Mouse (Mus musculus): ENCODE results near the gene Add3. TPM values are rescaled to one million over a fixed set of nuclear protein-coding genes. Genes with fewer than 3 reads are reported as not detected.

Add3 gene
- polyA plus RNA-seq, 1 experiment from 2014 or later = 27.1 TPM

- Histone ChIP-seq H3K27ac (no peak overlapping the region), H3K4me3 (replicated peaks) (no peak overlapping the region), H3K27me3 (no peaks in the 10 kb centered on the region), H3K9ac (replicated peaks) (no peak overlapping the region), H3K9me3 (no peaks in the 10 kb centered on the region), H3K36me3 (no peaks in the 10 kb centered on the region), H3K4me1 (replicated peaks) (peaks cover 4% of the 10 kb centered on the region; the same call in 1 of the 2 replicates), H3K4me2 (replicated peaks) (no peak overlapping the region)
- 90% methylated on average over 5 of the region's 5 CpGs for WGBS
- ATAC-seq = no peak
Measured at GRCm38 (mm10) chr19:53188724-53189220, 48.5 kb downstream of the Add3 start.

- Histone ChIP-seq H3K27me3 (no peaks in the 10 kb centered on the region), H3K27ac (no peak overlapping the region), H3K4me2 (replicated peaks) (no peak overlapping the region), H3K4me1 (replicated peaks) (peaks cover 4% of the 10 kb centered on the region; the same call in 1 of the 2 replicates), H3K9me3 (no peaks in the 10 kb centered on the region), H3K4me3 (replicated peaks) (no peak overlapping the region), H3K36me3 (no peaks in the 10 kb centered on the region), H3K9ac (replicated peaks) (no peak overlapping the region)
- 93% methylated on average over 3 of the region's 3 CpGs for WGBS
- ATAC-seq = no peak
Measured at GRCm38 (mm10) chr19:53189736-53190135, 49.5 kb downstream of the Add3 start.

DNA sequence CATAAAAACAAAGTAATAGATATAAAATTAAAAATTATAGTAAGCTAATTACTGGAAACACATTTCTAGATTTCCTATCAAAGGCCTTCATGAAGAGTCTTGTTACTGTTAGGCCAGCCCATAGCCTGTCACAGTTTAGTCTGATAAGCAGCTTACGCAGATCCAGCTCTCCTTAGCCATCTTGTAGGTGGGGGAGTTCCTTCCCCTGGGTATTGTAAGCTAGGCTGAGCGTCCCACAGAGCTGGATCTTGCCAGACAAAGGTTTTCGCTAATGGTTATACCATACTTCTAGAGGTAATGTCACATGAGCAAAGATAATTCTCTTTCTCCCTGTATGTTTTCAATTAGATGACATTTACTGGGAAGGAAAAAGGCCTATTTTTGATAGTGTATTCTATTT is 50.0 kb downstream of the Add3 start:
- ATAC-seq = no peak
- Histone ChIP-seq H3K9me3 (no peaks in the 10 kb centered on the region), H3K4me2 (replicated peaks) (no peak overlapping the region), H3K36me3 (no peaks in the 10 kb centered on the region), H3K4me1 (replicated peaks) (peaks cover 4% of the 10 kb centered on the region; the same call in 1 of the 2 replicates), H3K27me3 (no peaks in the 10 kb centered on the region), H3K27ac (no peak overlapping the region), H3K9ac (replicated peaks) (no peak overlapping the region), H3K4me3 (replicated peaks) (no peak overlapping the region)
- WGBS = 62% methylated on average over 3 of the region's 3 CpGs

GRCm38 (mm10) chr19:53191867-53192487 is 51.7 kb downstream of the Add3 start:
- no peak overlapping the region for H3K4me3 ChIP-seq (replicated peaks)
- ATAC-seq = no peak

GRCm38 (mm10) chr19:53193190-53193589 is 52.9 kb downstream of the Add3 start:
- Histone ChIP-seq H3K27me3 (no peaks in the 10 kb centered on the region), H3K36me3 (no peaks in the 10 kb centered on the region), H3K4me2 (replicated peaks) (no peak overlapping the region), H3K4me1 (replicated peaks) (no peaks in the 10 kb centered on the region; the same call in 1 of the 2 replicates), H3K27ac (no peak overlapping the region), H3K4me3 (replicated peaks) (no peak overlapping the region), H3K9me3 (no peaks in the 10 kb centered on the region), H3K9ac (replicated peaks) (no peak overlapping the region)
- WGBS = 93% methylated on average over 2 of the region's 2 CpGs
- ATAC-seq = no peak

More at GRCm38 (mm10) chr19:53191867-53192487, 51.7 kb downstream of the Add3 start:
- peaks cover 4% of the 10 kb centered on the region; the same call in 1 of the 2 replicates for H3K4me1 ChIP-seq (replicated peaks)
- no peaks in the 10 kb centered on the region for H3K27me3 ChIP-seq
- no peak overlapping the region for H3K27ac ChIP-seq
- WGBS = 78% methylated on average over 6 of the region's 6 CpGs
- no peak overlapping the region for H3K9ac ChIP-seq (replicated peaks)
- H3K36me3 ChIP-seq = no peaks in the 10 kb centered on the region
- no peak overlapping the region for H3K4me2 ChIP-seq (replicated peaks)
- H3K9me3 ChIP-seq = no peaks in the 10 kb centered on the region

DNA sequence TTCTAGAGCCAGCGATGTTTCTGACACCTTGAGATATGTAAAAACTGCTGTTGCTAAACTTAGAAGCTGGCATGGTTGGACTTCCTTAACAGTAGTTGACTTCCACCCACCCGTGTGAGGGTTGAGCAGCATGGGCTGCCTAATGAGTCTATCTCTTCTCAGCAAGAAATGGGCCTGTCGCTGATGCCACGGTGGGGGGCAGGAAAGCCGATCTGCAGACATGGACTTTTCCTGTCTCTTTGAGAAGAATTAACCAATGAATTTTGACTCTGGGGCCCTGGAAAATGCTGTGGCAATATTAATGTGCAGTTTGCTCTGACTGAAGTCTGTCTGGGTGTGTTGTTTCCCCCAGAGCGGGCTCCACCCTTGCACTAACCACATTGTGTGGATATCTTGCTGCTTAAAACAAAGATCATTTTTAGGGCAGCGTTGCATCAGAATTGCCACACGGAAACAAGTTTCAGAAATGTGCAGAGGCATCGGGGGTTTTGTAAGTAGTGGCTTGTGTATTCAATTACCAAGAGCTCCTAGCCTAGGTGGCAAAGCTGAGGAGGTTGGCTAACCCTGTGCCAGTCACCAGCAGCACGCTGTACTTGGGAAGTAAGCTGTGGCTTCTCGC is 53.8 kb downstream of the Add3 start:
- H3K9ac ChIP-seq (replicated peaks) = no peak overlapping the region
- WGBS = 78% methylated on average over 11 of the region's 11 CpGs
- H3K9me3 ChIP-seq = no peaks in the 10 kb centered on the region
- H3K27me3 ChIP-seq = no peaks in the 10 kb centered on the region
- no peak overlapping the region for H3K4me3 ChIP-seq (replicated peaks)
- ATAC-seq = no peak
- no peaks in the 10 kb centered on the region for H3K36me3 ChIP-seq
- H3K4me1 ChIP-seq (replicated peaks) = no peaks in the 10 kb centered on the region; the same call in 1 of the 2 replicates
- H3K27ac ChIP-seq = no peak overlapping the region
- no peak overlapping the region for H3K4me2 ChIP-seq (replicated peaks)

DNA sequence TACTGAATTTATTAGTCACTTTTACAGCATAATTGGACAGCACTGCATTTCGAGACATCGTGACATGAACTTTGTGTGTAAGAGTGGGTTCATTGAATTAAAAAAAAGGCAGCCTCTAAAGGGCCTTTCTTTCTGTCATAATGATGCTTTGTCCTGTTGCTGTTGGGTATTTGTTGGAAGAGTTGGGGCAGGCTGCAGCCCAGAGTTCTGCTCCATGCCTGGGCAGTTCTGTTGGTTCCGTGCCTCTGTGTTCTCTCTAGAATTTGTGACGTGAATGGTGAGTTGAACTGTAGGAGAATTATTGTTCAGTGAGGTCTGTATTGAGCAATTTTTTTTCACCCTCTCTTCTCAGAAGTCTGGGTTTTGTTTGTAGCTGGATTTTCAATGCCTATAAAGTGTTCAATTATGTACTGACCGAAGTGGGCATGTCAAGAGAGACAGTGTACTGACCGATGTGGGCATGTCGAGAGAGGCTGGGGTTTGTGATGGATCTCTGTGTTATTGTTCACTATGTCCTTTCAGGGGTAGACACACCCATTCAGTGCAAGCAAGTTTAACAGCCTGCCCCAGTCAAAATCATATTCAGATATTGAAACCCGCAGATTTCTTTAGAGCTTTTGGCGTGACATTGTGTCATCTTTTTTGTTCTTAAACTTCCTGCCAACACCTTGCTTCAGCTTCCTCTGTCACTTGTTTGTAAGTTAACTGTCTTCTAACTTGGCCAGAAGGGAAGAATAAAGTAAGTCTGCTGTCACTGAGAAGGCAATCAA is 54.7 kb downstream of the Add3 start:
- Histone ChIP-seq H3K9me3 (no peaks in the 10 kb centered on the region), H3K4me1 (replicated peaks) (no peaks in the 10 kb centered on the region; the same call in 1 of the 2 replicates), H3K4me3 (replicated peaks) (no peak overlapping the region), H3K27me3 (no peaks in the 10 kb centered on the region), H3K36me3 (no peaks in the 10 kb centered on the region), H3K9ac (replicated peaks) (no peak overlapping the region), H3K4me2 (replicated peaks) (no peak overlapping the region), H3K27ac (no peak overlapping the region)
- ATAC-seq = no peak
- WGBS = 73% methylated on average over 9 of the region's 9 CpGs

- no peaks in the 10 kb centered on the region; the same call in 1 of the 2 replicates for H3K4me1 ChIP-seq (replicated peaks)
- no peak overlapping the region for H3K4me2 ChIP-seq (replicated peaks)
- H3K9ac ChIP-seq (replicated peaks) = no peak overlapping the region
- H3K27ac ChIP-seq = no peak overlapping the region
- H3K36me3 ChIP-seq = no peaks in the 10 kb centered on the region
- ATAC-seq = no peak
- H3K4me3 ChIP-seq (replicated peaks) = no peak overlapping the region
- no peaks in the 10 kb centered on the region for H3K27me3 ChIP-seq
- 87% methylated on average over 10 of the region's 10 CpGs for WGBS
- no peaks in the 10 kb centered on the region for H3K9me3 ChIP-seq
Measured at GRCm38 (mm10) chr19:53196961-53197360, 56.7 kb downstream of the Add3 start.

DNA sequence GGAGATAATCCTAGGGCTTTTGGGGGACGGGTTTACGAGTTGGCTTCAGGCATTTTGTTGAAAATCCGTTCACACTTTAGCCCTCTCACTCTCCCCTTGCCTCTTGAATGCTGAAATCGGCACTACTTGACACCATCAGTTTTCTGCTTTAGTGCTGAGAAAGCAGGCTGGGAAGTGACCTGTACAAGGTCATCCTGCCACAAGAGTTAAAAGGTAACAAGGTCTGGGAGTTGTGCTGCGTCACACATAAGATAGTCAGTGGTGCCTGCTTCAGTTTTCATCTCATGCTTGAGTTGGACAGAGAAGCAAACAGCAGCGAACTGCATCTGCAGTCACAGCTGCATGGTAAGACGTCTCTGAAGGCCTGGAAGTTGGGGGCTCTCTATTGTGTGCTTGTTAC is 57.5 kb downstream of the Add3 start:
- H3K27ac ChIP-seq = no peak overlapping the region

GRCm38 (mm10) chr19:53198706-53199572 is 58.7 kb downstream of the Add3 start:
- no peaks in the 10 kb centered on the region for H3K27me3 ChIP-seq
- H3K4me2 ChIP-seq (replicated peaks) = no peak overlapping the region
- no peak overlapping the region for H3K9ac ChIP-seq (replicated peaks)
- H3K36me3 ChIP-seq = no peaks in the 10 kb centered on the region
- H3K27ac ChIP-seq = no peak overlapping the region
- no peaks in the 10 kb centered on the region; the same call in 1 of the 2 replicates for H3K4me1 ChIP-seq (replicated peaks)
- no peaks in the 10 kb centered on the region for H3K9me3 ChIP-seq
- no peak overlapping the region for H3K4me3 ChIP-seq (replicated peaks)
- WGBS = 90% methylated on average over 17 of the region's 17 CpGs
- no peak for ATAC-seq

More for the DNA sequence above, 57.5 kb downstream of the Add3 start:
- Histone ChIP-seq H3K4me1 (replicated peaks) (no peaks in the 10 kb centered on the region; the same call in 1 of the 2 replicates), H3K9ac (replicated peaks) (no peak overlapping the region), H3K4me3 (replicated peaks) (no peak overlapping the region), H3K4me2 (replicated peaks) (no peak overlapping the region), H3K27me3 (no peaks in the 10 kb centered on the region), H3K9me3 (no peaks in the 10 kb centered on the region), H3K36me3 (no peaks in the 10 kb centered on the region)
- WGBS = 82% methylated on average over 7 of the region's 7 CpGs
- no peak for ATAC-seq

DNA sequence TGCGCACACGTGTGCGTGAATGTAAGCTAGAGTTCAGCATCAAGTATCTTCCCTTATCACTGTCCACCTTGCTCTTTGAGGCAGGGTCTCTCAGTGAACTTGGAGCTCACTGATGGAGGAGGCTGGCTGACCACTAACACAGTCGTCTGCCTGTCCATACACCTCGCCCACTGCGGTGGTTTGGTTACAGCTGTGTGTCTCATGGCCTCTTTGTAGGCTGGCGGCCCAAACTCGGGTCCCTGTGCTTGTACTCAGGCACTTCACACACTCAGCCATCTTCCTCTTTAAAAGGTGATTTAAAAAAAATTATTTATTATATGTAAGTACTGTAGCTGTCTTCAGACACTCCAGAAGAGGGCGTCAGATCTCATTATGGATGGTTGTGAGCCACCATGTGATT is 59.5 kb downstream of the Add3 start:
- Histone ChIP-seq H3K27ac (no peak overlapping the region), H3K4me3 (replicated peaks) (no peak overlapping the region), H3K9ac (replicated peaks) (no peak overlapping the region), H3K4me2 (replicated peaks) (no peak overlapping the region), H3K4me1 (replicated peaks) (no peaks in the 10 kb centered on the region), H3K27me3 (no peaks in the 10 kb centered on the region), H3K36me3 (no peaks in the 10 kb centered on the region), H3K9me3 (no peaks in the 10 kb centered on the region)
- WGBS = 94% methylated on average over 9 of the region's 9 CpGs
- no peak for ATAC-seq

Measured in midbrain, embryonic 13.5 days (tissue).